Mouse (Mus musculus): ENCODE measurements around the gene D8Ertd738e.

DNA sequence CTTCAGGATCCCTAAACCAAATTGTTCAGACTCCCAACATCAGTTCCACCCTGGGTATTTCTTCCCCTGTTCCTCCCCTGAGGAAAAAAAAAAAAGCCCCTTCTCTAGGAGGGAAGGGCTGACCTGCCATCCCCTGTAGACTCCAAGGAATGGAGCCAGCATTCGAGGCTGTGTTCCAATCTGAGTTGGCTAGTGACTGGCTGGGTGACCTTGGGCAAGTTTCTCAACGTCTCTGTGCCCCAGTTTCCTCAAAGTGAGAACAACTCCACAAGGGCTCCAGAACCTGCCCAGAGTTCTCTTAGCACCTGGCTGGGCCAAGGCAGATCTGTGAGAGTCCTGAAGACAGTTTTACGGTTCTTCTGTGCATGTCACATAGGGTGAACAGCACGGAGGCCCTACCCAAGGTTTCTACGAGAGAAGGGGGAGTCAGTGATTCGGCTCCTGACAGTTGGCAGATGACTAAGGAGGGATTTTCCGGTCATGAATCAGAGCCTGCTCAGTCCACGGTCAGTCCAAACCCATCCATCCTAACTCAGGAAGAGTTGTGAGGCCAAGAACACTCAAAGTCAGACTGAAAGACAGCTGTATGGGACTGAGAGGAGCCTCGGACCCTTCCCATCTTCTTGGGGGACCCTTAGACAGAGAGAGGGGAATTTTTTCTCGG is 13.6 kb downstream of the D8Ertd738e start:
- TF ChIP-seq TAL1 (IDR thresholded peaks at IDR 0.05; ENCODE audit: low read length) (no peak), GATA1 (IDR thresholded peaks at IDR 0.05; ENCODE audit: low read length) (no peak)
